Mouse (Mus musculus): ENCODE results near the gene Vmn1r17. TPM values are rescaled to one million over a fixed set of nuclear protein-coding genes. Genes with fewer than 3 reads are reported as not detected.
"Not testable (repeated sequence)": the region's sequence is repeated elsewhere in the genome, so short reads cannot be mapped to it uniquely, and the experiment has no call there.

The Vmn1r17 gene
- total RNA-seq (2021) = not detected in 2 replicates
- long read RNA-seq = 0 reads

- no peak for DNase-seq
Observed at GRCm38 (mm10) chr6:57363627-57364026, at the start of gene Vmn1r17. Gene Vmn1r17 (minus strand): TSS chr6:57363727.

DNA sequence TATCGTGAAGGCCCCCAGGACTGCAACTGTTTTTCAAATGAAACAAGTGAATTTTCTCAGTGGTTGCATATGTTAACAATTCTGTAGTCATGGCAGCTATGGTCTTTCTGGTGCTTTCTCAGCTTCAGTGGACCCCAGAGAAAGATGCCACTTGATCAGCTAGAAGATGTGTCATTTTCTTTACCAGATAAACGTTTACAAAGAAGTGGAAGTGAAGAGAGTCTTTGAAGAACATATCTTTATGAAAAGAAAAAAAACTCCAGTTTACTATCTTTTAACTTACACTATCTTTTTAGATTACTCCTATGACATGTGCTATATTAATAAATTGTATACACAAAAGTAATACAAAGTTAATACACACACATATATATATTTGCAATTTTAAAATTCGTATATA lies 40.0 kb upstream of the Vmn1r17 start, which contains the start of gene Vmn1r19:
TSS of gene Vmn1r19 (plus strand) at position 301 of the 400 bp plus-strand sequence.
- DNase-seq = not testable (repeated sequence)

DNA sequence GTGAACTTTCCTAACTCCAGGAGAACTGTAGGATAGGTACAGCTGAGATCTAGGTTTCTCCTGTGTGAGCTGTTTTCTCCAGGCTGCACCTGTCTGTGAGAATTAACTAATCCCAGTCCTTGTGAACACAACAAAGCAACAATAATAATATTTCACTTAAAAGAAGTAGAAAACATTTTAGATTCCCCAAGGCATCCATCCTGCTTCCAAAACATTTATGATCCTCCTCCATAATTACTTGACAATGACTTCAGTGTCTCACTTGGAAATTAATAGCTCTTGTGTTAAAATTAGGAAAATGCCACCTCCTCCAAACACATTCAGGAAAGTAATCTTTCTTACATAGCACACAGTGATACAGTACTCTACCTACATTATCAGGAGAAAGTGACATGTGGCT lies 32.2 kb upstream of the Vmn1r17 start, which contains the start of gene Vmn1r18:
TSS of gene Vmn1r18 (minus strand) at position 101 of the 400 bp plus-strand sequence.
- no peak for DNase-seq

GRCm38 (mm10) chr6:57367496-57367895 lies 4.0 kb upstream of the Vmn1r17 start:
- no peak for DNase-seq

GRCm38 (mm10) chr6:57365866-57366265 lies 2.3 kb upstream of the Vmn1r17 start:
- not testable (repeated sequence) for DNase-seq

DNA sequence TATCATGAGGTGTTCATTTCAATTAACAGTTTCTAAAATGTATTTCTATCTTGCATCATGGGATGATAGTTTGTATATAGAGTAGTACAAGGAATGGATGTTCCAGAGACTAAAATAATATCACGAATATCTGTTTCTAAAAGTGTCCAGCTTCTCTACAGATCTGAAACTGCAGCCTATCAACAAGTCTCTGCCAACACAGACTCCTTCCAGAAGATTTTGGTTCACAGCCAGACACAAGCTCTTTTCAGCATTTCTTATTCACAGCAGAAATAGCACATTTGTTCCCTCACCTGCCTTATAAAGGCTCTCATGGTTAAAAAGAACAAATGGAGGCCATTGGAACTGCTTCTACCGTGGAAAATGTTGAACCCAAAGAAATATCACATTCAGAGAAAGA lies 6.7 kb downstream of the Vmn1r17 start:
- DNase-seq = no peak

DNA sequence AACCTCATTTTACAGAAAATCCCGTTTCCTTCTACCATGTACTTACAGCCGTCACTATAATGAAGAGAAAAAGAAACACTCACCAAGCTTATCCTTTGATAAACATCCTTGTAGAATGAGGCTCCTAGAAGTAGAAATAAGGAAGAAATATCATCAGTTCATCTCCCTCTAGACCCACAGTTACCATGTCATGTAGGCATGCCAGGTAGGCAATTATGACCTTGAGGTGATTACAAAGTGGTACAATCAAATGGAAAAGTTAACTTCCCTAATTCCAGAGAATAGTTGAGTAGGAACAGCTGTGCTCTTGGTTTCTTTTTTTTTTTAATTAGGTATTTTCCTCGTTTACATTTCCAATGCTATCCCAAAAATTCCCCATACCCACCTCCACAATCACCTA lies 34.1 kb downstream of the Vmn1r17 start, which contains the start of gene Vmn1r16:
TSS of gene Vmn1r16 (minus strand) at position 101 of the 400 bp plus-strand sequence.
- DNase-seq = no peak

GRCm38 (mm10) chr6:57326176-57326575 lies 37.4 kb downstream of the Vmn1r17 start:
- DNase-seq = no peak

Other genes starting within 250 kb of the Vmn1r17 start
- not detected in 2 replicates for gene Vmn1r11, start 230.3 kb downstream of the Vmn1r17 start, total RNA-seq (2021)
- not detected in 2 replicates for gene Vmn1r12, start 206.8 kb downstream of the Vmn1r17 start, total RNA-seq (2021)
- gene Vmn1r13, start 160.4 kb downstream of the Vmn1r17 start, total RNA-seq (2021) = not detected in 2 replicates
- not detected in 2 replicates for gene Vmn1r14, start 132.0 kb downstream of the Vmn1r17 start, total RNA-seq (2021)
- gene Vmn1r15, start 105.8 kb downstream of the Vmn1r17 start, total RNA-seq (2021) = not detected in 2 replicates
- not detected in 2 replicates for gene Vmn1r16, start 34.2 kb downstream of the Vmn1r17 start, total RNA-seq (2021)
- not detected in 2 replicates for gene Vmn1r18, start 32.1 kb upstream of the Vmn1r17 start, total RNA-seq (2021)
- not detected in 2 replicates for gene Vmn1r19, start 40.1 kb upstream of the Vmn1r17 start, total RNA-seq (2021)
- not detected in 2 replicates for gene Vmn1r20, start 65.2 kb upstream of the Vmn1r17 start, total RNA-seq (2021)
- gene Ppm1k, start 171.7 kb upstream of the Vmn1r17 start, total RNA-seq (2021) = 40.9 and 59.4 TPM in 2 replicates
- gene Herc6, start 217.3 kb upstream of the Vmn1r17 start, total RNA-seq (2021) = 14.6 and 19.4 TPM in 2 replicates

All from adrenal gland, postnatal 25 days (tissue).